Mouse (Mus musculus) small intestine, adult 2 months (tissue): Measurements from ENCODE around the gene Pls1. TPM values are rescaled to one million over a fixed set of nuclear protein-coding genes. Genes with fewer than 3 reads are reported as not detected.
A peak's percentile ranks its signal among the peaks of the same experiment; 100 is the strongest.

Experiments
- H3K27ac ChIP-seq: fragments of 200-500 bp; 2 replicates; pipeline ENCODE4 v1.5.1; 2012; ENCODE audit warnings: low read depth, low read length, control low read depth, inconsistent platforms; ENCODE audit not compliant: insufficient read depth
- H3K27me3 ChIP-seq: fragments of 200-500 bp; 2 replicates; pipeline ENCODE4 v1.6.1; 2012; ENCODE audit warnings: mild to moderate bottlenecking, moderate library complexity, low read length, inconsistent platforms; ENCODE audit not compliant: control insufficient read depth, insufficient read depth
- H3K36me3 ChIP-seq: fragments of 200-500 bp; 2 replicates; pipeline ENCODE4 v1.6.1; 2012; ENCODE audit warnings: mild to moderate bottlenecking, low read length, control low read depth, inconsistent platforms; ENCODE audit not compliant: control insufficient read depth, insufficient read depth
- H3K4me1 ChIP-seq: fragments of 200-500 bp; 2 replicates; pipeline ENCODE4 v1.6.1; 2012; ENCODE audit warnings: low read length, inconsistent platforms, mixed read lengths; ENCODE audit not compliant: control insufficient read depth, insufficient read depth, insufficient read length
- H3K4me3 ChIP-seq: fragments of 200-500 bp; 2 replicates; pipeline ENCODE4 v1.5.1; 2012; ENCODE audit warnings: low read depth, mild to moderate bottlenecking, control low read depth, inconsistent platforms, low read length, moderate library complexity
- CTCF ChIP-seq: fragments of 200-500 bp; IDR thresholded peaks from 2 replicates; pipeline ENCODE4 v1.5.1; 2012; ENCODE audit warnings: low read depth, mild to moderate bottlenecking, control low read depth, inconsistent platforms, low read length, moderate library complexity, mixed read lengths; ENCODE audit not compliant: insufficient replicate concordance, insufficient read length; ENCODE audit errors: extremely low read depth
- POLR2A ChIP-seq: fragments of 200-500 bp; IDR thresholded peaks from 2 replicates; pipeline ENCODE4 v1.6.1; 2012; ENCODE audit warnings: low read depth, mild to moderate bottlenecking, control low read depth, inconsistent platforms, low read length, moderate library complexity
- WGBS: fragments of 180-500 bp; shearing (Covaris S2); methylation state at CpG from one replicate; pipeline ENCODE4 v1.1.7; 2018; 5-methylcytosine and 5-hydroxymethylcytosine counted together
- polyA plus RNA-seq: library from polyadenylated mRNA; depleted of rRNA; stranded (reverse); fragments of >200 nt; gene quantifications from 2 replicates; pipeline ENCODE4 v1.2.3, GENCODE M21; 2012

The Pls1 gene
- polyA plus RNA-seq, 1 experiment: 82.0 TPM

GRCm38 (mm10) chr9:95750746-95751145 is 94.4 kb downstream of the Pls1 start:
- Histone ChIP-seq H3K27me3 (peaks cover 11% of the 10 kb centered on the region; the same call in 1 of the 2 replicates), H3K36me3 (peaks cover 17% of the 10 kb centered on the region), H3K4me1 (peaks cover 4% of the 10 kb centered on the region; the same call in 1 of the 2 replicates), H3K4me3 (no peak overlapping the region), H3K27ac (no peak overlapping the region)
- WGBS: 42% methylated on average over 9 of the region's 9 CpGs
- TF ChIP-seq CTCF: no peak

GRCm38 (mm10) chr9:95750037-95750511 is 95.0 kb downstream of the Pls1 start, which contains the start of gene Trpc1:
Gene Trpc1 (minus strand): TSS chr9:95750375.
- TF ChIP-seq CTCF (no peak), POLR2A (peak; percentile 52; the same call in 1 of the 2 replicates)
- under 1% methylated on average over 54 of the region's 56 CpGs for whole genome bisulfite sequencing
- Histone ChIP-seq H3K27me3 (peaks cover 11% of the 10 kb centered on the region; the same call in 1 of the 2 replicates), H3K4me3 (peak within 1 kb of the TSS; percentile 80), H3K36me3 (peaks cover 14% of the 10 kb centered on the region), H3K4me1 (peaks cover 4% of the 10 kb centered on the region; the same call in 1 of the 2 replicates), H3K27ac (no peak within 1 kb of the TSS)

GRCm38 (mm10) chr9:95749461-95749928 is 95.6 kb downstream of the Pls1 start:
- H3K27ac ChIP-seq: no peak overlapping the region
- peak overlapping the region; percentile 80 for H3K4me3 ChIP-seq
- no peak for TF ChIP-seq POLR2A
- TF ChIP-seq CTCF: no peak
- H3K4me1 ChIP-seq: peaks cover 4% of the 10 kb centered on the region; the same call in 1 of the 2 replicates
- H3K36me3 ChIP-seq: peaks cover 13% of the 10 kb centered on the region
- 4% methylated on average over 34 of the region's 34 CpGs for WGBS
- H3K27me3 ChIP-seq: peaks cover 11% of the 10 kb centered on the region; the same call in 1 of the 2 replicates

GRCm38 (mm10) chr9:95747298-95747697 is 97.8 kb downstream of the Pls1 start:
- Histone ChIP-seq H3K4me1 (peaks cover 4% of the 10 kb centered on the region; the same call in 1 of the 2 replicates), H3K27me3 (peaks cover 11% of the 10 kb centered on the region; the same call in 1 of the 2 replicates), H3K4me3 (no peak overlapping the region), H3K36me3 (0 out of 2 replicates have a peak, but pooled peaks cover 2% of the 10 kb centered on the region), H3K27ac (no peak overlapping the region)
- TF ChIP-seq POLR2A (no peak), CTCF (no peak)
- WGBS: 81% methylated on average over 5 of the region's 5 CpGs

- Histone ChIP-seq H3K27me3 (peaks cover 9% of the 10 kb centered on the region; the same call in 1 of the 2 replicates), H3K4me3 (no peak overlapping the region), H3K36me3 (no peaks in the 10 kb centered on the region), H3K4me1 (peaks cover 4% of the 10 kb centered on the region; the same call in 1 of the 2 replicates), H3K27ac (no peak overlapping the region)
- no peak for TF ChIP-seq POLR2A
- no peak for TF ChIP-seq CTCF
- WGBS: 39% methylated on average over 7 of the region's 7 CpGs
Measured at GRCm38 (mm10) chr9:95744845-95745613, 100.1 kb downstream of the Pls1 start.

- no peaks in the 10 kb centered on the region for H3K27me3 ChIP-seq
- H3K36me3 ChIP-seq: no peaks in the 10 kb centered on the region
- TF ChIP-seq CTCF: no peak
- TF ChIP-seq POLR2A: no peak
- no peak overlapping the region for H3K27ac ChIP-seq
- H3K4me3 ChIP-seq: no peak overlapping the region
- H3K4me1 ChIP-seq: no peaks in the 10 kb centered on the region
Measured at GRCm38 (mm10) chr9:95736238-95736637, 108.9 kb downstream of the Pls1 start.

GRCm38 (mm10) chr9:95712574-95712973 is 132.5 kb downstream of the Pls1 start:
- H3K4me3 ChIP-seq: no peak overlapping the region
- TF ChIP-seq POLR2A (no peak), CTCF (no peak)
- H3K27ac ChIP-seq: no peak overlapping the region
- WGBS: 46% methylated on average over 8 of the region's 8 CpGs
- no peaks in the 10 kb centered on the region for H3K36me3 ChIP-seq
- no peaks in the 10 kb centered on the region for H3K27me3 ChIP-seq
- H3K4me1 ChIP-seq: no peaks in the 10 kb centered on the region
